Mouse (Mus musculus) lung, embryonic 14.5 days (tissue): ENCODE measurements around the gene H2-DMa. TPM values are rescaled to one million over a fixed set of nuclear protein-coding genes. Genes with fewer than 3 reads are reported as not detected.
A peak's percentile ranks its signal among the peaks of the same experiment; 100 is the strongest.

Source experiments
- ATAC-seq: fragments of 200-750 bp; cut with Nextera tagmentation; 2 replicates; pipeline ENCODE4 v1.8.0; 2017; ENCODE audit warnings: mild to moderate bottlenecking, moderate TSS enrichment, moderate library complexity; ENCODE audit not compliant: insufficient read depth
- DNase-seq: peaks from one replicate; pipeline ENCODE4 v3.0.0-alpha.2; 2015
- H3K27ac ChIP-seq: fragments of 300-500 bp; sonication (generic); 2 replicates; pipeline ENCODE4 v1.5.1; 2014; ENCODE audit warnings: low read depth, mild to moderate bottlenecking, moderate library complexity
- H3K27me3 ChIP-seq: fragments of 300-500 bp; sonication (generic); 2 replicates; pipeline ENCODE4 v1.6.1; 2014; ENCODE audit warnings: low read length, control low read depth; ENCODE audit not compliant: insufficient read depth
- H3K36me3 ChIP-seq: fragments of 300-500 bp; sonication (generic); 2 replicates; pipeline ENCODE4 v1.6.1; 2014; ENCODE audit warnings: control low read depth; ENCODE audit not compliant: insufficient read depth
- H3K4me1 ChIP-seq: fragments of 300-500 bp; sonication (generic); 2 replicates; pipeline ENCODE4 v1.6.1; 2014; ENCODE audit warnings: antibody characterized with exemption, control low read depth; ENCODE audit not compliant: insufficient read depth
- H3K4me2 ChIP-seq: fragments of 300-500 bp; sonication (generic); 2 replicates; pipeline ENCODE4 v1.6.1; 2014; ENCODE audit warnings: mild to moderate bottlenecking
- H3K4me3 ChIP-seq: fragments of 300-500 bp; sonication (generic); 2 replicates; pipeline ENCODE4 v1.5.1; 2014; ENCODE audit warnings: low read depth, low read length
- H3K9ac ChIP-seq: fragments of 300-500 bp; sonication (generic); 2 replicates; pipeline ENCODE4 v1.6.1; 2014
- H3K9me3 ChIP-seq: fragments of 300-500 bp; sonication (generic); 2 replicates; pipeline ENCODE4 v1.6.1; 2016; ENCODE audit warnings: low read depth, low read length, control low read depth
- CTCF ChIP-seq: IDR thresholded peaks from 2 replicates; pipeline ENCODE4 v1.5.1; 2016; ENCODE audit warnings: antibody characterized with exemption, low read depth
- WGBS: fragments of 180-500 bp; shearing (Covaris S2); extraction: QIAGEN DNeasy Blood & Tissue Kit; methylation state at CpG from one replicate; pipeline ENCODE4 v1.1.7; 2014; 5-methylcytosine and 5-hydroxymethylcytosine counted together
- polyA plus RNA-seq: library from polyadenylated mRNA; unstranded; fragments of >200 nt; fragmentation: Nextera tagmentation; extraction: Ambion mirVana; gene quantifications from 2 replicates; pipeline ENCODE4 v1.2.1, GENCODE M21; 2014

The H2-DMa gene
- polyA plus RNA-seq, 1 experiment from 2014 or later, result 9.8 TPM

DNA sequence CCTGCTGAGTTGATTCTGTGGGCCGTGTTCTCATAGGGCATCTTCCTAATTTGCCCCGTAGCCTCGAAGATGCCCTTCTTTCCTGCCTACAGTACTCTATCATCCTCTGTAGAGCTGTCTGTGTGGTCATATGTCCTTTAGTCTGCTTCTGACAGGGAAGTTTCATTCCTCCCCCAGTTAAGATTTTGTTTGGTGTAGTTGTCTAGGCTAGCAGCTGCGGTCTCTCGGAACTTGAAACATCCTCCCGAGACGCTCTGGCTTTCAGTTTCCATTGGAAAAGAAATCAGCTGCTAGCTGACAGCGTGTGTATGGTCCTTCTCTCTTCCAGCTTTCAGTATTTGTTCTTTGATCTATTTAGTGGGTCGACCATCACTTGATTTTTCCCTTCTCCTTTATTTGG lies 14.5 kb upstream of the H2-DMa start:
- Histone ChIP-seq H3K27ac (no peak overlapping the region), H3K36me3 (peaks cover 14% of the 10 kb centered on the region), H3K4me1 (no peaks in the 10 kb centered on the region), H3K4me3 (no peak overlapping the region), H3K9ac (no peak overlapping the region), H3K9me3 (no peaks in the 10 kb centered on the region), H3K27me3 (no peaks in the 10 kb centered on the region), H3K4me2 (no peak overlapping the region)
- TF ChIP-seq CTCF, result no peak
- DNase-seq (no peak), ATAC-seq (no peak)
- WGBS, result 68% methylated on average over 9 of the region's 9 CpGs

- Histone ChIP-seq H3K9ac (no peak overlapping the region), H3K9me3 (no peaks in the 10 kb centered on the region), H3K27me3 (no peaks in the 10 kb centered on the region), H3K36me3 (peaks cover 31% of the 10 kb centered on the region), H3K4me2 (no peak overlapping the region), H3K27ac (no peak overlapping the region), H3K4me1 (no peaks in the 10 kb centered on the region), H3K4me3 (no peak overlapping the region)
- WGBS, result 80% methylated on average over 7 of the region's 7 CpGs
- no peak for ATAC-seq
- TF ChIP-seq CTCF, result no peak; the same call in 1 of the 2 replicates
- no peak for DNase-seq
These were observed 12.8 kb upstream of the H2-DMa start for GRCm38 (mm10) chr17:34106555-34106954.

DNA sequence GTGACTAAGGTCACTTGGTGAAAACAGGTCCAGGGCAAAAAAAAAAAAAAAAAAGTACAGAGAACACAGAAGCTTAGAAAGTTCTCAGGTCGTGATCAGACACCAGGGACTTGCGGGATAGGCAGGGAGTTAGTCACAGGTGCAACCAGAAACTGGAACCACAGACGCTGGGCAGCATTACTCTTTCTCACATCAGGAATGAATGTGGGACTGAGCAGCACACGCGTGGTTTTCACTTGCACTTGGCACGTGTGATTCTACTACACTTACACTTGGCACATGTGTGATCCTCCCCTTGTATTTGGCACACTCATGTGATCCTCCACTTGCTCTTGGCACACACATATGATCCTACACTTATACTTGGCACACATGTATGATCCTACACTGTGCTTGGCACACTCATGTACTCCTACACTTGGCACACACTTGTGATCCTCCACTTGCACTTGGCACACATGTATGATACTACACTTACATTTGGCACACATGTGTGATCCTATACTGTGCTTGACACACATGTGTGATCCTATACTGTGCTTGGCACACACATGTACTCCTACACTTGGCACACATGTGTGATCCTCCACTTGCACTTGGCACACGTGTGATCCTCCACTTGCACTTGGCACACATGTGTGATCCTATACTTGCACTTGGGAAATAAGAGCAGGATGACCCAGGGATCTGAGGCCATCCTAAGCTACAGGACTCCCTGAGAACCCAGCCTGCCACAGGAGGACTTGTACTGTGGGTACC lies 12.1 kb upstream of the H2-DMa start:
- WGBS, result 80% methylated on average over 7 of the region's 7 CpGs
- H3K4me3 ChIP-seq, result no peak overlapping the region
- ATAC-seq, result no peak

DNA sequence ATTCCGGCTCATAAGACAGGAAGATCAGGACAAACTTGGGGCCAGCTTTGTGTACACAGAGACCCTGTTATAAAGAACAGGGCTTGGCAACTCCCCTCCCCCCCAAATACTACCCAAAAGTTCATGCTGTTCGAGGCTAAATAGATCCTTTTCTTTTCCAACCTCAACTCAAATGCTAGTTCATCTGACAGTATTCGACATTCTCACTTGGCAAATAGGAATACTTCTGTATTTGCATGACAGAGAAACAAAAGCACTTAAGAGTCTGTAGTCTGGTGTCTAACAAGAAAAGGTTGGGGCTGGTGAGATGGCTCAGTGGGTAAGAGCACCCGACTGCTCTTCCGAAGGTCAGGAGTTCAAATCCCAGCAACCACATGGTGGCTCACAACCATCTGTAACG lies 10.9 kb upstream of the H2-DMa start:
- H3K4me1 ChIP-seq, result no peaks in the 10 kb centered on the region
- H3K4me2 ChIP-seq, result no peak overlapping the region
- H3K9me3 ChIP-seq, result no peaks in the 10 kb centered on the region
- peaks cover 50% of the 10 kb centered on the region for H3K36me3 ChIP-seq
- no peak overlapping the region for H3K9ac ChIP-seq
- 83% methylated on average over 5 of the region's 6 CpGs for WGBS
- H3K27ac ChIP-seq, result no peak overlapping the region
- no peak for TF ChIP-seq CTCF
- no peak overlapping the region for H3K4me3 ChIP-seq
- no peak for ATAC-seq
- no peak for DNase-seq
- H3K27me3 ChIP-seq, result no peaks in the 10 kb centered on the region

More for the DNA sequence above, 12.1 kb upstream of the H2-DMa start:
- DNase-seq, result no peak
- no peak for TF ChIP-seq CTCF
- Histone ChIP-seq H3K9me3 (no peaks in the 10 kb centered on the region), H3K36me3 (peaks cover 38% of the 10 kb centered on the region), H3K4me2 (no peak overlapping the region), H3K27ac (no peak overlapping the region), H3K4me1 (no peaks in the 10 kb centered on the region), H3K27me3 (no peaks in the 10 kb centered on the region), H3K9ac (no peak overlapping the region)

GRCm38 (mm10) chr17:34109038-34109805 lies 10.1 kb upstream of the H2-DMa start:
- Histone ChIP-seq H3K9ac (no peak overlapping the region), H3K9me3 (no peaks in the 10 kb centered on the region), H3K27me3 (no peaks in the 10 kb centered on the region), H3K4me2 (no peak overlapping the region), H3K27ac (no peak overlapping the region), H3K4me3 (no peak overlapping the region), H3K4me1 (no peaks in the 10 kb centered on the region), H3K36me3 (peaks cover 58% of the 10 kb centered on the region)
- WGBS, result 75% methylated on average over 14 of the region's 14 CpGs
- DNase-seq, result peak; percentile 52
- ATAC-seq, result peak; percentile 30; the same call in 1 of the 2 replicates
- TF ChIP-seq CTCF, result peak; percentile 43; the same call in 1 of the 2 replicates

DNA sequence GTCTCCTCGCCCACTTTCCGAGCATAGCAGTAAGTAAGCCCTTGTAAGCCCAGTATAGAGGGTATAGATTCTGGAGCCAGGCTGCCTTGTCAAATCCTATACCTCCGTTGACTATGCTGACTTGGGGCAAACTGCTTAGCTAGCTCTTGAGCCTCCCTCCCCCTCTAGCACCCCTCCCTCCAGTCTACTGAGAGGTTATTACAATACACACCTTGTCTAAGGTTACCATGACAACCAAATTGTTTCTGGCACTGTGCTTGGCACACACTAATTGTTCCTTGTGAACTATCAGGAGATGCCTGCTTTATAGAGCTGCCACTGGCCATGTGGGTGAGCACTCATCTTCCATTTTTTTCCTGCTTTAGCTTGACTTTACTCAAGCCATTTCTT lies 9.5 kb upstream of the H2-DMa start:
- no peak for TF ChIP-seq CTCF
- H3K9me3 ChIP-seq, result no peaks in the 10 kb centered on the region
- peak overlapping the region; percentile 9; the same call in 1 of the 2 replicates for H3K27ac ChIP-seq
- H3K4me2 ChIP-seq, result no peak overlapping the region
- DNase-seq, result peak; percentile 39
- no peaks in the 10 kb centered on the region for H3K4me1 ChIP-seq
- H3K36me3 ChIP-seq, result peaks cover 64% of the 10 kb centered on the region
- WGBS, result 58% methylated on average over 3 of the region's 3 CpGs
- peak; percentile 29; the same call in 1 of the 2 replicates for ATAC-seq
- H3K27me3 ChIP-seq, result no peaks in the 10 kb centered on the region
- no peak overlapping the region for H3K9ac ChIP-seq
- no peak overlapping the region for H3K4me3 ChIP-seq

DNA sequence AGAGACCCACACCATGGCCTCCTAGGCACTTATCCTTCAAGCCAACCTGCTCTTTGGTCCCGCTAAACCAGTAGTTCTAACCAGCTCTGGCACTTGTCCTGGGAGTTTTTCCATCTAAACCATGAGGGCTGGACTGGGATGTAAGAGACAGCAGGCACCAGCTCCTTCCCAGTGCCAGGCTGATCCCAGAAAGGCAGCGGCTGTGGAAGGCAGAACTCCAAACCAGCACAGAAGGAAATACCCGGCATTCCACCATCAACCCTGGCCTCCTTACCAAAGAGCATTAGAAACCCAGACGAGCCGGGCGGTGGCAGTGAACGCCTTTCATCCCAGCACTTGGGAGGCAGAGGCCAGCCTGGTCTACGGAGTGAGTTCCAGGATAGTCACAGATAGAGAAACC lies 9.0 kb upstream of the H2-DMa start:
- no peak overlapping the region for H3K9ac ChIP-seq
- H3K4me2 ChIP-seq, result no peak overlapping the region
- no peak overlapping the region for H3K4me3 ChIP-seq
- H3K27me3 ChIP-seq, result no peaks in the 10 kb centered on the region
- ATAC-seq, result no peak
- peaks cover 69% of the 10 kb centered on the region for H3K36me3 ChIP-seq
- no peaks in the 10 kb centered on the region for H3K9me3 ChIP-seq
- 50% methylated on average over 8 of the region's 8 CpGs for WGBS
- TF ChIP-seq CTCF, result no peak
- peak overlapping the region; percentile 9; the same call in 1 of the 2 replicates for H3K27ac ChIP-seq
- no peak for DNase-seq
- H3K4me1 ChIP-seq, result no peaks in the 10 kb centered on the region
